Comparison of ENCODE assay signal across 11 mouse cellular contexts in the genomic region with DNA sequence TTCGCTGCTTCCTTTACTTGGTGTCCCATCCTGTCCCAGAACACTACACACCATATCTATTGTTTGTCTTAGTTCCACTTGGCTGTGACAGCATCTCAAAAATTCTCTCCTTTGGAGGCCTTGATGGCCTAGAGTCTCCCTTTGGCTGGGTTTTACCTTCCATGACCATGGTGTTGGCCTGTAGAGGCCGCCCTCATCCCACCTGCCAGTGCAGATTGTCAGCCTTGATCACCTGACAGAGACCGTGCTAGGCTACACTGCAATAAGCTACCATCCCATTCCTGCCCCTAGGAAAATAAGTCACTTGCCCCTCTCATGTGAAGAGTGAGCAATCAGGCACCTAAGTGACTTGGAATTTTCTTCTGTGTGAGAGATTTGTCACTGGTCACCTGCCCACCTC. TPM values are rescaled to one million over a fixed set of nuclear protein-coding genes. Genes with fewer than 3 reads are reported as not detected.
DNase-seq lines count a peak whose midpoint lies in the region; ATAC-seq and TF ChIP-seq lines count a peak whose summit lies in the region.
"Had no signal": no experiment of that assay in that cellular context is flagged by ENCODE, and none has a peak within 500 bp of the region (broad histone marks: within the 10 kb centered on the region; RNA-seq: fewer than 3 reads in every experiment).

No protein-coding gene starts in this region.

- TF ChIP-seq CTCF in lung, embryonic 14.5 days (IDR thresholded peaks at IDR 0.05; ENCODE audit: low read depth) = peak; percentile 53
- TF ChIP-seq CTCF in brain, embryonic 14.5 days (IDR thresholded peaks at IDR 0.05; ENCODE audit: borderline replicate concordance, extremely low read depth, insufficient read depth, insufficient read length) = peak; percentile 29; the same call in 1 of the 2 replicates

- H3K36me3 ChIP-seq in lung, embryonic 14.5 days (ENCODE audit: insufficient read depth) = no peaks in the 10 kb centered on the region
- H3K36me3 ChIP-seq: limb, embryonic 12.5 days; midbrain, embryonic 13.5 days had no signal

- H3K4me2 ChIP-seq in lung, embryonic 14.5 days = no peak overlapping the region
- H3K4me2 ChIP-seq: limb, embryonic 12.5 days; midbrain, embryonic 13.5 days had no signal

- no peaks in the 10 kb centered on the region for H3K4me1 ChIP-seq in lung, embryonic 14.5 days (ENCODE audit: insufficient read depth)
- H3K4me1 ChIP-seq: midbrain, embryonic 13.5 days had no signal

- H3K9me3 ChIP-seq in lung, embryonic 14.5 days (ENCODE audit: low read depth, low read length) = no peaks in the 10 kb centered on the region
- H3K9me3 ChIP-seq: limb, embryonic 12.5 days; midbrain, embryonic 13.5 days had no signal

- 39% methylated on average over 3 of the region's 3 CpGs for WGBS in lung, embryonic 14.5 days

- DNase-seq in embryo, embryonic 10.5 days (ENCODE audit: low spot score) = peak; percentile 19
- DNase-seq in embryo, embryonic 11 days = no peak
- no peak for DNase-seq in lung, embryonic 14.5 days
- no peak for DNase-seq in lung, adult 18-20 months
- DNase-seq in brain, embryonic 14.5 days (ENCODE audit: low read depth) = no peak
- DNase-seq in spleen, adult 18-20 months = no peak
- no peak for DNase-seq in spleen, adult 12 weeks (ENCODE audit: low spot score)

- no peak for TF ChIP-seq POLR2A in brain, embryonic 14.5 days (IDR thresholded peaks at IDR 0.05; ENCODE audit: borderline replicate concordance, extremely low read depth, insufficient read depth, insufficient read length, poor library complexity, severe bottlenecking)

- no peak overlapping the region for H3K4me3 ChIP-seq in lung, embryonic 14.5 days (ENCODE audit: low read depth, low read length)
- H3K4me3 ChIP-seq: limb, embryonic 12.5 days; midbrain, embryonic 13.5 days had no signal

- no peak; the same call in 1 of the 2 replicates for ATAC-seq in lung, embryonic 14.5 days (ENCODE audit: insufficient read depth)
- ATAC-seq in megakaryocyte progenitor cell, adult 5-6 weeks (replicated peaks; ENCODE audit: poor library complexity) = peak; percentile 42; the same call in 1 of the 2 replicates
- ATAC-seq: inflammation-experienced regulatory T-cells, adult 6 months; midbrain, embryonic 13.5 days had no signal

- no peak overlapping the region for H3K27ac ChIP-seq in lung, embryonic 14.5 days (ENCODE audit: low read depth)
- H3K27ac ChIP-seq: limb, embryonic 12.5 days; midbrain, embryonic 13.5 days had no signal

- H3K27me3 ChIP-seq in lung, embryonic 14.5 days (ENCODE audit: insufficient read depth, low read length) = peaks cover 4% of the 10 kb centered on the region; the same call in 1 of the 2 replicates

- no peak overlapping the region for H3K9ac ChIP-seq in lung, embryonic 14.5 days
- H3K9ac ChIP-seq: limb, embryonic 12.5 days; midbrain, embryonic 13.5 days had no signal

RNA-seq across cellular contexts. Expression of gene Ubac1, which starts 8.7 kb away (rescaled TPM):
- 72.6 and 80.8 TPM in 2 replicates for polyA plus RNA-seq in lung, embryonic 14.5 days (2014; fragmentation: Nextera tagmentation; extraction: Ambion mirVana)
- polyA plus RNA-seq in brain, embryonic 14.5 days (2012; rRNA removed) = 95.7 and 96.3 TPM in 2 replicates
- 62.2 and 62.7 TPM in 2 replicates for total RNA-seq in megakaryocyte progenitor cell, adult 5-6 weeks (2015)
- 34.4 and 44.1 TPM in 2 replicates for total RNA-seq in megakaryocyte progenitor cell, adult 5-6 weeks (2017)

RNA-seq across cellular contexts. Expression of gene Camsap1, which starts 47.2 kb away (rescaled TPM):
- 27.8 and 31.9 TPM in 2 replicates for polyA plus RNA-seq in lung, embryonic 14.5 days (2014; fragmentation: Nextera tagmentation; extraction: Ambion mirVana)
- polyA plus RNA-seq in brain, embryonic 14.5 days (2012; rRNA removed) = 32.6 and 71.2 TPM in 2 replicates
- 12.5 and 13.2 TPM in 2 replicates for total RNA-seq in megakaryocyte progenitor cell, adult 5-6 weeks (2015)
- 7.9 and 14.2 TPM in 2 replicates for total RNA-seq in megakaryocyte progenitor cell, adult 5-6 weeks (2017)
